Mouse (Mus musculus) myocyte (in vitro differentiated cells): Measurements from ENCODE around the gene St3gal4.

Experiments
- CEBPB ChIP-seq: IDR thresholded peaks from 2 replicates; pipeline ENCODE4 v1.6.1; 2011; ENCODE audit warnings: mild to moderate bottlenecking, moderate library complexity; ENCODE audit not compliant: poor library complexity, insufficient read depth, severe bottlenecking
- E2F4 ChIP-seq: IDR thresholded peaks from one replicate; pipeline ENCODE4 v1.6.1; 2011; ENCODE audit warnings: mild to moderate bottlenecking, control low read depth, moderate library complexity; ENCODE audit not compliant: insufficient read depth
- MYOG ChIP-seq, 3 experiments: IDR thresholded peaks; one replicate each; pipeline ENCODE4 v1.6.1; 2011; ENCODE audit warnings: control low read depth in 2 of 3, low read depth in 2 of 3, mild to moderate bottlenecking in 2 of 3; ENCODE audit not compliant: insufficient read length in 2 of 3, control insufficient read depth in 1 of 3, insufficient read depth in 1 of 3
- POLR2A ChIP-seq: IDR thresholded peaks from one replicate; pipeline ENCODE4 v1.6.1; 2011; ENCODE audit warnings: low read depth, mild to moderate bottlenecking, control low read depth, moderate library complexity; ENCODE audit not compliant: insufficient read length
- REST ChIP-seq: IDR thresholded peaks from one replicate; pipeline ENCODE4 v1.6.1; 2011; ENCODE audit warnings: mild to moderate bottlenecking, control low read depth, moderate library complexity; ENCODE audit not compliant: insufficient read depth, insufficient read length
- TCF3 ChIP-seq: IDR thresholded peaks from one replicate; pipeline ENCODE4 v1.6.1; 2011; ENCODE audit warnings: low read depth, control low read depth; ENCODE audit not compliant: insufficient read length
- USF1 ChIP-seq: IDR thresholded peaks from one replicate; pipeline ENCODE4 v1.6.1; 2011; ENCODE audit warnings: low read depth, mild to moderate bottlenecking, control low read depth, moderate library complexity

- TF ChIP-seq E2F4 (no peak), POLR2A (no peak), USF1 (no peak), REST (no peak), MYOG (IDR thresholded peaks at IDR 0.05; ENCODE audit: control insufficient read depth in 1 of 3, insufficient read depth in 1 of 3, insufficient read length in 2 of 3, low read depth in 2 of 3) (no peak), CEBPB (no peak), TCF3 (no peak)
These were observed 14.4 kb downstream of the St3gal4 start for GRCm38 (mm10) chr9:35104711-35105110.
